18 mouse cellular contexts compared by ENCODE assay signal in the genomic region with DNA sequence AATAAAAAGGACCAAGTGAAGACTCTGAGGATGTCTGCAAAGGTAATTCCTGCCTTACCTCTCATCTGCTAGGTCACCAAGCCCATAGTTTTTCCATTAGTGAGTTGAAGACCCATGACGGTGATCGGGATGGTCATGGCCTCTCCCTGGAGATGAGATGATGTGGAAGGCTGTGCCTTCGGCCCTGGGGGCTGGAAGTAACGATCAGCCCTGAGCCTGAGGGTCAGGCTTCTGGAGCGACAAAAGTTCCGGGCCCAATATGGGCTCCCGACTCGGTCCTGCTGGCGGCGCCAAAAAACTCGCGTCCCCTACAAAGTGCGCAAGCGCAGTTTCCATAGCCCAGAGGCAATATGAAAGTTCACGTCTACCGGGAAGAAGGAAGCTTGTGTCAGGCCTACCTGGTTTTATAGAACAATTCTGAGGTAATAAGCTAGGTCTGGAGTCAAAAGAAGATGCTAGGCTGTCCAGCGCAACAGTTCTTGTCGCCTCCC. TPM values are rescaled to one million over a fixed set of nuclear protein-coding genes. Genes with fewer than 3 reads are reported as not detected.
DNase-seq lines count a peak whose midpoint lies in the region; ATAC-seq and TF ChIP-seq lines count a peak whose summit lies in the region.
"Had no signal": no experiment of that assay in that cellular context is flagged by ENCODE, and none has a peak within 500 bp of the region (broad histone marks: within the 10 kb centered on the region; RNA-seq: fewer than 3 reads in every experiment).

A gene (minus strand): TSS at position 238 of the 491 bp plus-strand sequence.

- no peak for TF ChIP-seq CTCF in midbrain, postnatal 0 days (IDR thresholded peaks at IDR 0.05)

- no peak within 1 kb of the TSS for H3K4me2 ChIP-seq in hindbrain, embryonic 15.5 days
- H3K4me2 ChIP-seq in midbrain, postnatal 0 days (ENCODE audit: low read depth, low read length, poor library complexity, severe bottlenecking) = no peak within 1 kb of the TSS
- H3K4me2 ChIP-seq: heart, embryonic 13.5 days; limb, embryonic 12.5 days; liver, embryonic 15.5 days had no signal

- H3K36me3 ChIP-seq in hindbrain, embryonic 15.5 days = no peaks in the 10 kb centered on the region
- no peaks in the 10 kb centered on the region for H3K36me3 ChIP-seq in midbrain, postnatal 0 days (ENCODE audit: insufficient read depth, low read length)
- H3K36me3 ChIP-seq: heart, embryonic 13.5 days; limb, embryonic 12.5 days; liver, embryonic 15.5 days had no signal

- WGBS in hindbrain, embryonic 15.5 days = 93% methylated on average over 18 of the region's 18 CpGs
- 94% methylated on average over 18 of the region's 18 CpGs for WGBS in midbrain, postnatal 0 days

- H3K4me1 ChIP-seq in hindbrain, embryonic 15.5 days (replicated peaks) = no peaks in the 10 kb centered on the region
- no peaks in the 10 kb centered on the region for H3K4me1 ChIP-seq in midbrain, postnatal 0 days (ENCODE audit: insufficient read depth, low read length)
- H3K4me1 ChIP-seq: heart, embryonic 13.5 days; limb, embryonic 12.5 days; liver, embryonic 15.5 days had no signal

- H3K27me3 ChIP-seq in hindbrain, embryonic 15.5 days = no peaks in the 10 kb centered on the region; the same call in 1 of the 2 replicates
- H3K27me3 ChIP-seq in midbrain, postnatal 0 days (ENCODE audit: insufficient read depth, low read length) = no peaks in the 10 kb centered on the region

- H3K4me3 ChIP-seq in hindbrain, embryonic 15.5 days = no peak within 1 kb of the TSS
- no peak within 1 kb of the TSS for H3K4me3 ChIP-seq in midbrain, postnatal 0 days (ENCODE audit: low read depth, low read length)
- H3K4me3 ChIP-seq: heart, embryonic 13.5 days; limb, embryonic 12.5 days; liver, embryonic 15.5 days had no signal

- no peak for DNase-seq in left cerebral cortex, adult 18-20 months (ENCODE audit: low spot score in 2 of 2)
- no peak for DNase-seq in left cerebral cortex, adult 9 months (ENCODE audit: low spot score in 2 of 2)
- DNase-seq in layer of hippocampus, postnatal 36 days = no peak
- no peak for DNase-seq in midbrain, postnatal 0 days (ENCODE audit: low spot score)
- no peak for DNase-seq in kidney, adult 8-10 months
- no peak for DNase-seq in heart, adult 8-10 months (ENCODE audit: low spot score)
- DNase-seq: cerebellum, adult 9-10 months; embryo, embryonic 11 days; gastrocnemius, postnatal 25 days; lung, postnatal 14 days; right cerebral cortex, postnatal 14 days had no signal

- no peak within 1 kb of the TSS for H3K27ac ChIP-seq in hindbrain, embryonic 15.5 days (replicated peaks)
- H3K27ac ChIP-seq in midbrain, postnatal 0 days (ENCODE audit: low read depth, low read length) = no peak within 1 kb of the TSS
- H3K27ac ChIP-seq: heart, embryonic 13.5 days; limb, embryonic 12.5 days; liver, embryonic 15.5 days had no signal

- ATAC-seq in hindbrain, embryonic 15.5 days (ENCODE audit: low FRiP score, low read depth) = no peak
- ATAC-seq in midbrain, postnatal 0 days (ENCODE audit: low FRiP score) = no peak
- ATAC-seq: activated CD4-positive, CD25-positive, alpha-beta regulatory T cell, adult 4 months; CD4-positive, CD25-positive, alpha-beta regulatory T cell, adult 4 months; forebrain, embryonic 16.5 days had no signal

- H3K9ac ChIP-seq in hindbrain, embryonic 15.5 days = no peak within 1 kb of the TSS
- no peak within 1 kb of the TSS for H3K9ac ChIP-seq in midbrain, postnatal 0 days (replicated peaks; ENCODE audit: low read length, poor library complexity, severe bottlenecking)
- H3K9ac ChIP-seq: heart, embryonic 13.5 days; limb, embryonic 12.5 days; liver, embryonic 15.5 days had no signal

- no peaks in the 10 kb centered on the region for H3K9me3 ChIP-seq in hindbrain, embryonic 15.5 days
- H3K9me3 ChIP-seq in midbrain, postnatal 0 days (ENCODE audit: low read length) = no peaks in the 10 kb centered on the region
- H3K9me3 ChIP-seq: heart, embryonic 13.5 days; limb, embryonic 12.5 days; liver, embryonic 15.5 days had no signal

RNA-seq across cellular contexts. Expression of the gene that starts here (rescaled TPM):
- 100 to 1,000 TPM; 145 to 165 TPM for total RNA-seq in left cerebral cortex, adult 18-20 months (2021)
- polyA plus RNA-seq in hindbrain, embryonic 15.5 days (2015; fragmentation: Nextera tagmentation; extraction: Ambion mirVana) = 36.2 and 46.7 TPM in 2 replicates
- 10 to 100 TPM; 73.6 to 76.8 TPM for total RNA-seq in layer of hippocampus, postnatal 36 days (2021)
- 19.3 and 24.1 TPM in 2 replicates for total RNA-seq in midbrain, postnatal 0 days (2014; rRNA removed)
- 14.0 and 20.6 TPM in 2 replicates for polyA plus RNA-seq in midbrain, postnatal 0 days (2015; fragmentation: Nextera tagmentation; extraction: Ambion mirVana)
- under 1 TPM in 1 of 4 experiments, not detected in 3; 0.16 TPM for total RNA-seq in heart, adult 8-10 months (2022)
- polyA plus RNA-seq: activated CD4-positive, CD25-positive, alpha-beta regulatory T cell, adult 4 months; CD4-positive, CD25-positive, alpha-beta regulatory T cell, adult 4 months had no signal

Comparison
In these comparisons a context has a peak if more than half of its experiments do, and no peak if none do; other contexts are left out.
1. RNA of the gene that starts here (total RNA-seq): 145 to 165 TPM in left cerebral cortex, adult 18-20 months, 73.6 to 76.8 TPM in layer of hippocampus, postnatal 36 days and 19.3 to 24.1 TPM in midbrain, postnatal 0 days; 0.16 TPM in heart, adult 8-10 months; every median in the first group is over 10 times any median in the second.